Mouse (Mus musculus) limb, embryonic 14.5 days (tissue): ENCODE results near the gene Klc1. TPM values are rescaled to one million over a fixed set of nuclear protein-coding genes. Genes with fewer than 3 reads are reported as not detected.

ENCODE experiments used
- ATAC-seq: fragments of 200-750 bp; cut with Nextera tagmentation; 2 replicates; pipeline ENCODE4 v1.8.0; 2017; ENCODE audit warnings: low read depth, moderate number of reproducible peaks, moderate TSS enrichment; ENCODE audit not compliant: low FRiP score
- DNase-seq: peaks from one replicate; pipeline ENCODE4 v3.0.0-alpha.2; 2015; ENCODE audit warnings: low spot score
- H3K27ac ChIP-seq: fragments of 300-500 bp; sonication (generic); replicated peaks from 2 replicates; pipeline ENCODE4 v1.5.1; 2014; ENCODE audit warnings: low read depth, mild to moderate bottlenecking, low read length, moderate library complexity, mixed read lengths
- H3K27me3 ChIP-seq: fragments of 300-500 bp; sonication (generic); 2 replicates; pipeline ENCODE4 v1.6.1; 2014; ENCODE audit warnings: low read length, mixed read lengths; ENCODE audit not compliant: control insufficient read depth, insufficient read depth
- H3K36me3 ChIP-seq: fragments of 300-500 bp; sonication (generic); 2 replicates; pipeline ENCODE4 v1.6.1; 2014; ENCODE audit warnings: mild to moderate bottlenecking, low read length, moderate library complexity, mixed read lengths; ENCODE audit not compliant: control insufficient read depth, insufficient read depth
- H3K4me1 ChIP-seq: fragments of 300-500 bp; sonication (generic); 2 replicates; pipeline ENCODE4 v1.6.1; 2014; ENCODE audit warnings: antibody characterized with exemption, low read length, mixed read lengths; ENCODE audit not compliant: control insufficient read depth, insufficient read depth
- H3K4me2 ChIP-seq: fragments of 300-500 bp; sonication (generic); replicated peaks from 2 replicates; pipeline ENCODE4 v1.6.1; 2014; ENCODE audit warnings: low read depth, mild to moderate bottlenecking, low read length, moderate library complexity; ENCODE audit not compliant: severe bottlenecking
- H3K4me3 ChIP-seq: fragments of 300-500 bp; sonication (generic); replicated peaks from 2 replicates; pipeline ENCODE4 v1.5.1; 2014; ENCODE audit warnings: low read length
- H3K9ac ChIP-seq: fragments of 300-500 bp; sonication (generic); 2 replicates; pipeline ENCODE4 v1.6.1; 2014; ENCODE audit warnings: mild to moderate bottlenecking, low read depth, low read length, moderate library complexity; ENCODE audit not compliant: severe bottlenecking
- H3K9me3 ChIP-seq: fragments of 300-500 bp; sonication (generic); 2 replicates; pipeline ENCODE4 v1.6.1; 2016; ENCODE audit warnings: low read length; ENCODE audit not compliant: control insufficient read depth
- POLR2A ChIP-seq: fragments of 200-500 bp; IDR thresholded peaks from 2 replicates; pipeline ENCODE4 v1.8.0; 2012; ENCODE audit warnings: inconsistent platforms, mild to moderate bottlenecking, moderate library complexity, borderline replicate concordance; ENCODE audit not compliant: insufficient read depth, insufficient read length; ENCODE audit errors: extremely low read depth
- WGBS: fragments of 180-500 bp; shearing (Covaris S2); extraction: QIAGEN DNeasy Blood & Tissue Kit; methylation state at CpG from one replicate; pipeline ENCODE4 v1.1.7; 2014; 5-methylcytosine and 5-hydroxymethylcytosine counted together
- polyA plus RNA-seq, 2 experiments: library from polyadenylated mRNA; depleted of rRNA in 1 of 2; stranded (reverse) in 1 of 2; unstranded in 1 of 2; fragments of >200 nt; fragmentation: Nextera tagmentation in 1 of 2; extraction: Ambion mirVana in 1 of 2; gene quantifications; 2 replicates each; pipeline versions ENCODE4 v1.2.1 to v1.2.3; 2012 to 2014

Klc1 gene
- polyA plus RNA-seq, 2 experiments: 104 to 137 TPM

- Histone ChIP-seq H3K36me3 (peaks cover 10% of the 10 kb centered on the region), H3K4me3 (no peak overlapping the region), H3K9me3 (no peaks in the 10 kb centered on the region), H3K4me1 (peaks cover 11% of the 10 kb centered on the region), H3K27me3 (no peaks in the 10 kb centered on the region), H3K9ac (no peak overlapping the region), H3K27ac (no peak overlapping the region), H3K4me2 (no peak overlapping the region)
- TF ChIP-seq POLR2A: no peak
- WGBS: 71% methylated on average over 16 of the region's 16 CpGs
- ATAC-seq: no peak
- DNase-seq: no peak
Observed at GRCm38 (mm10) chr12:111766313-111767236, 7.9 kb downstream of the Klc1 start.

- DNase-seq (no peak), ATAC-seq (no peak)
- peaks cover 11% of the 10 kb centered on the region for H3K4me1 ChIP-seq
- H3K4me3 ChIP-seq: no peak overlapping the region
- no peaks in the 10 kb centered on the region for H3K9me3 ChIP-seq
- H3K27me3 ChIP-seq: no peaks in the 10 kb centered on the region
- no peak overlapping the region for H3K9ac ChIP-seq
- peaks cover 21% of the 10 kb centered on the region for H3K36me3 ChIP-seq
- H3K27ac ChIP-seq: no peak overlapping the region
- 87% methylated on average over 10 of the region's 10 CpGs for WGBS
- H3K4me2 ChIP-seq: no peak overlapping the region
- TF ChIP-seq POLR2A: no peak
Observed at GRCm38 (mm10) chr12:111768322-111768928, 9.8 kb downstream of the Klc1 start.

- DNase-seq (peak; percentile 82), ATAC-seq (peak; percentile 60; the same call in 1 of the 2 replicates)
- Histone ChIP-seq H3K9me3 (no peaks in the 10 kb centered on the region), H3K4me1 (peaks cover 11% of the 10 kb centered on the region), H3K4me3 (no peak overlapping the region), H3K36me3 (peaks cover 30% of the 10 kb centered on the region), H3K27me3 (no peaks in the 10 kb centered on the region), H3K27ac (peak overlapping the region; percentile 43; the same call in 1 of the 2 replicates), H3K9ac (no peak overlapping the region), H3K4me2 (no peak overlapping the region)
- 31% methylated on average over 10 of the region's 10 CpGs for WGBS
- no peak for TF ChIP-seq POLR2A
Observed at GRCm38 (mm10) chr12:111769306-111769705, 10.7 kb downstream of the Klc1 start.

- no peak for ATAC-seq
- TF ChIP-seq POLR2A: no peak
- H3K9me3 ChIP-seq: no peaks in the 10 kb centered on the region
- 57% methylated on average over 9 of the region's 9 CpGs for WGBS
- no peak for DNase-seq
- peaks cover 37% of the 10 kb centered on the region for H3K36me3 ChIP-seq
- H3K9ac ChIP-seq: no peak overlapping the region
- no peaks in the 10 kb centered on the region for H3K27me3 ChIP-seq
- peaks cover 11% of the 10 kb centered on the region for H3K4me1 ChIP-seq
- H3K4me2 ChIP-seq: no peak overlapping the region
- H3K4me3 ChIP-seq: no peak overlapping the region
- peak overlapping the region; percentile 43; the same call in 1 of the 2 replicates for H3K27ac ChIP-seq
Observed at GRCm38 (mm10) chr12:111769816-111770577, 11.3 kb downstream of the Klc1 start.

GRCm38 (mm10) chr12:111770651-111771050, 12.0 kb downstream of the Klc1 start:
- Histone ChIP-seq H3K27me3 (no peaks in the 10 kb centered on the region), H3K9me3 (no peaks in the 10 kb centered on the region), H3K4me2 (no peak overlapping the region), H3K9ac (no peak overlapping the region), H3K4me3 (no peak overlapping the region), H3K4me1 (peaks cover 11% of the 10 kb centered on the region), H3K36me3 (peaks cover 44% of the 10 kb centered on the region), H3K27ac (no peak overlapping the region)
- TF ChIP-seq POLR2A: no peak
- no peak for DNase-seq
- WGBS: 92% methylated on average over 10 of the region's 10 CpGs
- ATAC-seq: no peak
